Mouse (Mus musculus) right cerebral cortex, postnatal 36 days (tissue): Measurements from ENCODE around the gene Spon1.
A peak's percentile ranks its signal among the peaks of the same experiment; 100 is the strongest.

Source experiments
- DNase-seq, 2 experiments: peaks; one replicate each; pipeline ENCODE4 v3.0.0; 2022; ENCODE audit warnings: low spot score in 2 of 2, mixed read lengths in 1 of 2

Spon1 gene

DNA sequence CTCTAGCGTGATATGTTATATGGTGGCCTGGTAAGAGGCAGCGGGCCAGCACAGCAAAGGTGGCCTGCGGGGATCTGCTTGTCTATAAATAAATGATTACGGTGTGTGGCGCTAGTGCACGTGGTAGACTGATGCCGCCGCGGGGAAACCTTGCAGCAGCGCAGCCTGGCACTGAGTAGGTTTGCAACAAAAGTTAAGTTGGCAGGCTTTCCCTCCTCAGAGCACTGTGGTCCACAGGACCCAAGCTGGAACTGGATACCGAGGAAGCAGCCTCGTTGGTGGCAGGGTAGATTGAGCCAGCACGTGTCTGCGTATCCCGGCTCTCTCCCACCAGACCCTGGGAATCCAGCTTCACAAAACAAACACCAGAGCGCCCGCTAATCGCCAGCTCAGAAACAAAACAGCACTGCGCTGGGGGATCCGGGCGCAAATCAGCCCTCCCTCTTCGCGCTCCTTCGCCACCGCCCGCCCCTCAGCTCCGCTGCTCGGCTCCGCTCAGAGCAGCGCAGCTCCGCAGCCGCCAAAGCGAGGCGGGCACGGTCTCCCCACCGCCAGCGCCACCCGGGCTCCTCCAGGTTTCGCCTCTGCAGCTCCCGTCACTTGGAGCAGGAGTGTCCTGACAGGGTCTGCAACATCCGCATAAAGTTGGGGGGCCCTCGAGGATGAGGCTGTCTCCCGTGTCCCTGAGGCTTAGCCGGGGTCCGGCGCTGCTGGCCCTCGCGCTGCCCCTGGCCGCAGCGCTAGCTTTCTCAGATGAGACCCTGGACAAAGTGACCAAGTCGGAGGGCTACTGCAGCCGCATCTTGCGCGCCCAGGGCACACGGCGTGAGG is at the start of gene Spon1:
TSS of gene Spon1 (plus strand) at position 332 of the 831 bp plus-strand sequence.
- peak; percentile 23 to 39 for DNase-seq

DNA sequence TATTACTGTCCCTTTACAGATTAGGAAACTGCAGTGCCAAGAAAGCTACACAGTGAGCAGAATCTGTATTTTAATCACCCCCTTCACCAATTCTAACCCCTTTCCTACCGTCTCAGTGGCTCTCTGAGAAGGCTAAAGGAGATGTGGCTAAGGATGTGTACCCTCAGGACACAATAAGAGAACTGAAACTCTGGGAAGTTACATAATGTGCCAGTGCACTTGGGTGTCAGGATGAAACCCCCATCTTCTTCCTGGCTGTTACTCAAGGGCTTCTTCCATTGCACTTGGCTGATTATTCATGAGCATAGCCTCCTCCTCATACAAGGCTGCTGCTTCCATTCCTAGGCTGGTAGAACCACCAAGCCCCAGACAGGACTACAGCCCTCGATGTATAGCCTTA is 43.8 kb upstream of the Spon1 start:
- no peak for DNase-seq

DNA sequence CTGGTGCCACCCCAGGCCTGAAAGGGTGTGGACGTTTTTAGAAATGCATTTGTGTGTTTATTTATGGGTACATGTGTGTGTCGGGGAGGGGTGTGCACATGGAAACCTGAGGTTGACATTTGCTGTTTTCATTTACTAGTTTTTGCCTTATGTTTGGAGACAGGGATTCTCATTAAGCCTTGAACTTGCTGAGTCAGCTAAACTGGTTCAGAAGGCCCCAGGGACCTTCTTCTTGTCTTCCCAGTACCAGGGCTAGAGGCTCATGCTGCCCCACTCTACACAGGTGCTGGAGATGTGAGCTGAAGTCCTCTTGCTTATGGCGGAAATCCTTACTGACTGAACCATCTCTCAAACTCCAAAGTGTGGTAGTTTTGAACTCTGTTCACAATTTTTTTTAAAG is 41.9 kb upstream of the Spon1 start:
- no peak for DNase-seq

DNA sequence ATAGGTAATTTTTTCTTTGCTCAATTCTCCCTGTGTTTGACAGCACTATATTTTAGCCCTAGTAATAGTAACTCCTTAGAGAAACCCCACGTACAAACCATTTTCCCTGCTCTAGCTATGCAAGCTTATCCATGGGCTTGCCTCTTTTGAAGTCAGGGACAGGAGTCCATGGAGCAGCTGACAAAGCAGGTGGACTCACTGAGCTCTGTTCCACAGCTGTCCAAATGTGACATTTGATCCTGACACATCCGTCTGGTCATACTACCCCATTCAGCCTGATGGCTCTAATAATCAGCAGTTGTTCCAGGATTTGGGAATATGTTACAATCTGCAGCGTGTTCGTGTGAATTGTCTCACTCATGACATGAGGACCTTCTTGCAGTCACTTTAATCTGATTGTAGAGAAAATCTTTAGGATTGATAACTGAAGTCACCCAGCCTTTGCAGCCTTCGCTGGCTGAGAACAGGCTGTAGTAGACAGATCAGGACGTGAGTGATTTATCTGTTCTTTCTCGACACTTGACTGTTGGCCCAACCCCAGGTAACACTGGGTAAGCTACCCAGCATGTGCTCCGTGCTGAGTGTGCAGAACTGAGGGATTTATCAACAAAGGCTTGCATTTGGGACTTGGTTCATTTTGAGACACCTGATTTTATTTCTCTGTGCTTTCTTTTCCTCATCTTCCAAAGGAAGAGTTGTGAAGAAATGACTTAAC is 37.6 kb upstream of the Spon1 start:
- DNase-seq, result no peak

DNA sequence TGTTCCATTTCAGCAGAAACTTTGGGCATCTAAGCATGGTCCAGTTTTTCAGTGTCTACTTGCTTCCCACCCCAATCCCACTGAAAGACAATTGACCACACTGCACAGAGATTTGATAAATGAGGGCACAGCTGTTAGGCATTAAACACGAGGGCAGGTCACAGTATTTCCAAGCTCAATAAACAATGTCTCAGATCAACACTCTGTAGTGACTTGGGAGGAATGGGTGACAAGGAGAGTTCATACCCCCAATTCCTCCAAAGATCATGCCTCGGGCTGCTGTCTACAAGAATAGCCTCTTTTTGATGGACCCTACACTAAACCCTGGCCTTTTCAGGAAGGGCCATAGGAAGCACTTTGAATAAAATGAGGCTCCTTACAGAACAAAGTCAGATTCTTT is 36.9 kb upstream of the Spon1 start:
- no peak for DNase-seq

DNA sequence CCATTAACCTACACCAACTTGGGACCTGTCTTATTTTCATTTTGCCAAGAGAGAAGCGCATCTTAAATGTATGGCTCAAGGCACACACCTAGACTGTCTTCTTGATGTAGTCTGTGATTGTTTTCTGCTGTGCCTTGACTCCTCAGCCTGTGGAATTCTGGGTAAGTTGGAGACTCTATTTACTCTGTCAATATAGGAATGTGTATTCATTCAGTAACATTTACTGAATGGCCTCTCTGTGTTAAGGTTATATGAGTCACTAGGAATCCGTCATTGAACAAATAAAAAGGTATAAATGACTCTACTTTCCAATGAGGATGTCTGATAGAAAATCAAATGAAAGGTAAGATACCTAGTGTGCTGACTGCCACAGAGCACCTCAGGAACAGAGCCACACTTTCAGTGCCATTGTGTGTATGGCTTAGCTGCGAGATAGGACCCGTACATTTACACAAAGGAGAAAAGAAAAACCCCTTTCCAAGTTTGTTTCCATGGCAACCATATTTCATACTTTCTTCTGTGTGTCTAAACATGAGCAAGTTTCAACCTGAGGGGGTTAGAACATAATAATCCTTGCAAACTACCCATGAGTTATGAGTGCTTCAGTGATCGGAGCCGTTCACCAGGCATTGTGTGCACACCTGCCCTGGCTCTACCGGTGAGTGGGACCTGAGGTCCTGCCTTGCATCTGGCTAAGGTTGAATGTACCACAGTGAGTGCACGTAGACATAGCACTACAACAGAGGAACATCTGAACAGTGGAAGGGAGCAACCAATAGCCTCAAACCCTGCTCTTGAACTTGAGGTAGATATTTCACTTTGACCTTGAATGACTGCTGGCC is 35.2 kb upstream of the Spon1 start:
- DNase-seq, result no peak

DNA sequence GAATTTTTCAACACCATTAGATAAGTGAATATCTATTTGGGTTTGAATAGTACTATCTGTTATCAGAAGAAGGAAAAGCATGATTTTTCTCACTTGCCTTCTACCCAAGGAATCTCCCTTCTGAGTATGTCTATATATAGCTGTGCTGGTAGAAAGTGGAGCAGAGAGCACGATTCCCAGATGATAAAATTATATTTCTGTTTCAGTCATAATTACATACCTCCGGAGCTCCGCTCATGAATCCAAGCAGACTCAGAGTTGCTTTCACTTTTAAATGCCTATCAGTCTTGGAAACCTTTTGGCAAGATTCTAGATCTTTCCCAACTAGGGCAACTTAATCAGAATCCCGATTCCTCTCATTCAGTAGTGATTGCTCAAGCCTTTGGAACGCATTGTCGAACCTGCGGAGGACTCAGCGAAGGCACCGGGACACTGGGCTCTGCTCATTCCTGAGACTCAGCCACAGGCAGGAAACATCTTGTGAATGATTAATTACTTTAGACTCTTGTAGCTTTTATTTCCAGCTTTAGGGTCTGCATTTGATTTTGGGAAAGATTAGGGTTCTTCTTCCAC is 27.9 kb upstream of the Spon1 start:
- peak in 1 of 2 experiments; percentile 5 for DNase-seq

DNA sequence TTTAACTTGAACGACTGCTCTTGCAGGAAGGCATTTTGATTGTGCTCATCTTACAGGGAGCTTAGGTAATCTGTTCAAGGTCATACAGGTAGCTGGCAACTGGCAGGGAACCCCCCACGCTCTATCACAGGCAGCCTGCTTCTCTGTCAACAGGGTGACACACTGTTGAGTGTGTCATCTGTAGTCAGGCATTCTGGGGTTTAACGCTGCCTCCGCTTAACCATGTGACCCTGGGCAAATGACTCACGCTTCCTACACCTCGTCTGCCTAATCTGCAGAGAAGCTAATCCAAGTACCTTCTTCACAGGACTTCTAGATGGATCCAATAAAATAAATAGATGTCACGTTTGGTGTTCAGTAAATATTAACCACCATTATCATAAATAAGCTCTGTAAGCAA is 26.6 kb upstream of the Spon1 start:
- peak; percentile 19 to 64 for DNase-seq

DNA sequence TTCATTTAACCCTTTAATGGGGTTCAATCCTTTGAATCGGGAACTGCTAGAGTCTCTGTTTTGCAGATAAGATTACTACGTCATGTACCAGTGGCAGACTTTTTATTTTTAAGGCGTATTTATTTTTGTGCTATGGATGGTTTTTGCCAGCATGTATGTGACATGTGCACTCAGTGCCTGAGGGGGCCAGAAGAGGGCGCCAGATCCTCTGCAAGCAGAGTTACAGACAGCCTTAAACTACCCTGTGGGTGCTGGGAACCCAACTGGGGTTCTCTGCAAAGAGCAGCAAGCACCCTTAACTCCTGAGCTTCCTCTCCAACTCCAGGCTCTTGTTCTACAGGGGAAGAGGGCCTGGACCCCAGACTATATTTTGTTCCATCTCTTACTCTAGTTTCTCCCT is 23.2 kb upstream of the Spon1 start:
- no peak for DNase-seq

DNA sequence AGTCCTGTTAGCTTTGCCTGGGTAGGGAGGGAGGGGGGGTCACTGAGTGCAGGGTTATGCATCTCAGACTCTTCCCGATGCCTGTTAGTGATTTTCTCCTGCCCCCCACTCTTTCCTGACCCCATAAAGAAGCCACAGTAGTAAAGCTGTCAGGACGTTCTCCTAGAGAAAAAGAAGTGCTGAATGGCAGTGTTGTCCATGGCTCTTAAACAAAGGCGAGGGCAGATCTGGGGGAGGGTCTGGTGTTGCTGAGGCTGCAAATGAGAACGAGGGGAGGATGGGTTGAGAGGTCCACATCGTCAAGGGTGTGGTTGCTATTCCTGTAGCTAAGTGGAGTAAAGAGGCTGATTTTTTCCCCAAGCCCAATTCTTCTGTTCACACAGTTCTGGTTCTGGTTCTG is 21.8 kb upstream of the Spon1 start:
- DNase-seq, result no peak

DNA sequence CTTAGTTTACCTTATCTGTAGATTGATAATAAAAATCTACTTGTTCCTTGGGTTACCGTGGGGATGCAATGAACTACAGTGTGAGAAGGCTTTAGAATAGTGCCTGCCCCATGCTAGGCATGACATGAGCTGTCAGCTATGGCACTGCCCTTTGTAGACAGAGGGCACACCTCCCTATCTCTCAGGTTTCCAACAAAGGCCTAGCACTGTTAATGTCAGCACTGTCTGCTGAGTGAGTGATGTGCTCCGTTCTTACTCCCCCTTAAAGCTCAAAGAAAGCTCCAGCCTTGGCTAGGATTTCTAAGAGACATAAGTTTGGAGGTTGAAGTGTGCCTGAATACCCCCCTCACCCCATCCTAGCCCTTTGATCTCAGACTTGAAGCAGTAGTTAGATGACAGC is 9.2 kb upstream of the Spon1 start:
- DNase-seq, result no peak

DNA sequence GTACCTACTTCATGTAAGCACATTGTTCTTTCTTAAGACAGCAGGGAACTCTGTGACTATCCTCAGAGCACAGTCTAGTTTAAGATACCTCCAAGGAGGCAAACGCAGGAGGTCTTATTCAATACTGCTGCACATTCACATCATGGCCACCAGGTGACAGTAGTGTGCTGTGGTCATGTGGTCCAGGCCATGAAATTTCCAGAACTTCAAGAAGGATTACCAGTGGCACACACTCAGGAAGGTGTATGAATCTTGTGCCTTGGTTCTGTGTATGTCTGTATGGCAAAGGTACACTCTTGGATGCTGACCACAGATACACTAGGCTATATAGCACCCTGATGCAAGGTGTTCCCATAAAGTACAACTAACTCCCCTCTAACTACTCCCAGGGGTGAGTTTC is 6.6 kb upstream of the Spon1 start:
- DNase-seq, result peak in 1 of 2 experiments; percentile 37

DNA sequence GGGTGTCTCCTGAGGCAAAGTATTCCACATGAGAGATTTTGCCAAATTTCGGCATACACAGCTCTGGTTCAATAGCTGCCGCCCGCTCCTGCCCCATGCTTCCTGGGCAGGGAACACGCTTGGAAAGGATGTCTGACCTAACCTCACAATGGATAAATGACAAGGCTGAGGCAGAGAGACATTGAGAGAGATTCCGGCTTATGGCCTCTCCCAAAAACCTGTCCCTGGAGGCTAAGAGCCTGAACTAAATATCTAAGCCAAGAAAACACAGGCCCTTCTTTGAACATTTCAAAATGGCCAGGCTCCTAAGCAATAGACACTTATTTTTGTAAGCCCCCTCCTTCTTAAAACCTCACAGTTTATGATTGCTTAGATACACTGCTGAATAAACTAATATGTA is 665 bp upstream of the Spon1 start:
- DNase-seq, result no peak

DNA sequence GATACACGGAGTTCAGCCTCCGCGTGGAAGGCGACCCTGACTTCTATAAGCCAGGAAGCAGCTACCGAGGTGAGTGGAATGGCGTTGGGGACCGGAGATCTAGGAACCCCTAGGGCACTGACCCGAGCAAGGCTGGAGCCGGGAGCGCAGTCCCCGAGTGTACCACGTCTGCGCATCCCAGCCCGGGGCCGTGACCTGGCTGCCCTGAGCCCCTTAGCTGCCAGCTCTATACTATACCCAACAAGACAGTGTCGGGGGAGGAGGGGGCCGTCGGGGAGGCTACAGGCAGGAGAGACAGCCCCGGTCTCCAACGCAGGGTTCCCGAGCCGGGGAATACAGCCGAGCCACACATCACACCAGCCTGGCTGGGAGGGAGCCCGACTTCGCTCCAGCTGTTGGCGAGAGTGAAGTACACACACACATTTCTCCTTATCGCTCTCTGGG is 722 bp downstream of the Spon1 start:
- DNase-seq, result peak in 1 of 2 experiments; percentile 12

DNA sequence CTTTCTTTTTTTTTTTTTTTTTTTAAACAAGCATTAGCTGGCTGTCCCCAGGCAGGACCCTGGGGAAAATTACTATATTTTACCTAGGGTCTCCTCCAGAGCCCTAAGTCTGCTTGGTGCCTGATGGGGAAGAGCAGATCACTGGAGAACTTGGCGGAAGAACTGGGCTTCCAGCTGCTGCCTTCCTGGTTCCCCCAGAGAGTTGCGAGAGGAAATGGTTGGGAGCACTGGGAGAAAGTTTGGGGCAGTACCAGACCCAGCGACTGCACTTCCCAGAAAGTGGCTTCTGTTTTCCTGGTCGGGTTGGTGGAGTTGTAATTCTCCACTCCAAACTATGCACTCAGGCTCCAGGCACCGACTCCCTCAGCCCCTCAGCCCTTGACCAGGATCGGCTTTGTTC is 1.7 kb downstream of the Spon1 start:
- no peak for DNase-seq

DNA sequence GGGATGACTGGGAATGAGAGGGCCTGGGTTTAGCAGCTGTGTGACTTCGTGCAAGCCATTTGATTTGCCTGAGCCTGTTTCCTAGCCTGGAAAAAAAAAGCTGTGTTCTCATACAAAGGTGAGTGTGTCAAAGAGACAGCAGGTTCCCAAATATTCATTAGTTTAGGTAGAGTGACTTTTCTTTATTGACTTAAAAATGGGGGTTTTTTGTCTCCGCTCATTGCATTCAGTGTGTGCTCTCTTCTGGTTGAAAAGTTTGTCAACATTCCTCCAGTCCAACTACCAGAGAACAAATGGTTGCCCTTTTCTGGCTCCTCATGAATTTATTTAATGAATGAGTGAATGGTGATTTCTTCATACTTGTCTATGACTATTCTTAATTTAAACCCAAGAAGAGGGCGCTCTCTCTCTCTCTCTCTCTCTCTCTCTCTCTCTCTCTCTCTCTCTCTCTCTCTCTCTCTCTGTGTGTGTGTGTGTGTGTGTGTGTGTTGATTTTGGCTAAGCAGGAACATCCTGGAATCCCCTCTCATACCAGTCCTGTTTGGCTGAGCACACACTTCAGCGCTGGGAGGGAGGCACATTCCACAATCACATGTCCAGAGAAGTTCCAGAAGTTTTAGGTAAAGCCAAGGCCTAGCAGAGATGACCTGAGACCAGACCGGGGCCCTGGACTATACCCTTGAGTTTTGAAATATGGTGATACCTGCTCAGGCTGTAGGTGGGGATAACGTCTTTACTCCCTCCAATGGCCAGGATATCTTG is 2.6 kb downstream of the Spon1 start:
- no peak for DNase-seq

DNA sequence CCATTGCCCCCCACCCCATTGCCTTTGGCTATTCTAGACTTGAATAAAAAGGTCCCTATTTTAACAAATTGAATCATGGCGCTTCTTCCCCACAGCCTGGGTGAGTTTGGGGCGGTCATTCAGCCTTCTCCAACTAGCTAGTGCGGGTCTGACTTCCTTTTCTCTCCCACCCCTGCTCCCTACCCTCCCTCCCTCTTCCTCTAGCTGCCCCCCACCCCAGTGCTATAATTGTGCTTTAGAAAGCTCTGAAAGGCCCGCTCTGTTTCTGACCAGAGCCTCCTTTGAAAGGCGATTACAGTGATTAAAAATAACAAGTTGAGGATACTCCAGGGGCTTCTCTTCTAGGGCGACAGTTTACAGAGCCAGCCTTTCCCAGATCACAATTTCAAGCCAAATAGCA is 3.5 kb downstream of the Spon1 start:
- no peak for DNase-seq

DNA sequence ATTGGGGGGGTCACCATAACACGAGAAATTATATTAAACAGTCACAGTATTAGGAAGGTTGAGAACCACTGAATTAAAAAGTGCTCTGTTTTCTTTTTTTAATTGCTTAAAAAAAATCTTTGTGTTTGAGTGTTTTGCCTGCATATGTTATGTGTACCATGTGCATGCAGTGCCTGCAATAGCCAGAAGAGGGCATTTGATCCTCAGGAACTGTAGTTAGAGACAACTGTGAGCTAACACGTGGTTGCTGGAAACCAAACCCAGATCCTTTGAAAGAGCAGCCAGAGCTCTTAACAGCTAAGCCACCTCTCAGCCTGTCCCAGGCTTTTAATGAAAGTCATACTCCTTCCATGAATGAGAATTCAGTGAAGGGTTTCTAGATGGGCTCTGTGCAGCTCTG is 6.3 kb downstream of the Spon1 start:
- no peak for DNase-seq

DNA sequence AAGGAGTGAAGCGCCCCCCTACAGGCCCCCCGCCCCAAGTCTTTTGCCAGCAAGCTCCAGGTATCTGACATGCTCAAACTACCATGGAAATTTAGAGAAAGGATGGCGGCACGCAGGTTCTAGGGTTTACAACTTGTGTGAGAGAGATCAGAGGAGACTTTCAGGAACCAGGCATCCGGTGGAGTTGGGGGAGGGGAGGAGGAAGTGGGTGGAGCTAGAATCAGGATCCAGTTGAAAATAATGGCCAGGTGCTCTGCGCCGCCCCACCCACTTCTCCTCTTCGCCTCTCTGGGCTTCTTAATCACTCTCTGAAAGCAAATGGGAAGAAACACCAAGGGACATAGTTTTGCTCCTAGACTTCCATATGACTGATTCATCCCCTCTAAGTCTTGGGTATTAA is 7.6 kb downstream of the Spon1 start:
- DNase-seq, result no peak

DNA sequence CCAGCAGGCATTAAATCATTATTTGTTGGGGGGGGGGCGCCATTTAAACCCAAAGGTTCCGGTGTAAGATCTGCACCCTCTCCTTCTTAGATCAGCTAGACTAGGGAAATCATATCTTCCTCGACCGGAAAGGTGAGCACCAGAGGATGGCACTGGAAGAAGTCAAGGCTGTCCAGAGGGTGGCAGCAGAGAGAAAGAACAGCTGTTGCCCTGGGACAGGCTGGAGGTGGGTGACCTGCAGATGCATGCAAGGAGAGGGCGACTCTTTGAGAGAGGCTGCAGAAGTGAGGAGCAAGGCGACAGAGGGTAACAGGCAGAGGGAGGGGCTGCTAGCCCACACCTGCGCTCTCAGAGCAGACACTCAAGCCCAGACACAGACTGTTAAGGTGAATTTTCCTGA is 8.2 kb downstream of the Spon1 start:
- DNase-seq, result no peak

DNA sequence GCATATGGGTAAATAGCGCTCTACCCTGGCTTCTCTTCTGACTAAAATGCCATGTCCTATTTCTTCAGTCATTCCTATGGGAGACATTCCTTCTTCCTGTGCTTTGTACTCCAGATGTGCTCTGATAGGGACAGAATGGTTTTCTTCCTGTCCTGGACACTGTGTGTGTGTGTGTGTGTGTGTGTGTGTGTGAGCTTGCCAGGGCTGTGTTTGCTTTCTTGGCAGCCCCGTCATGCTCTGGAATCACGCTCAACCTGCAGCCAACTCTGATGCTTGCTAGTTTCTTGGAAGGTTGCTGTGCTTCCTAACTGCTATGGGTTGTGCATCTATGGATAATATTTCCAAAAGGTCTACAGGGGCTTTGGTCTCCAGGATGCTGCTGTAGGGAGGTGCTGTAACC is 9.1 kb downstream of the Spon1 start:
- no peak for DNase-seq
